Mouse (Mus musculus): ENCODE measurements around the gene Sptlc3.

- TF ChIP-seq POLR2A (IDR thresholded peaks at IDR 0.05; ENCODE audit: borderline replicate concordance, control insufficient read depth, low read depth, low read length), result 0 out of 2 replicates have a peak, but pooled peaks have one; percentile 14
- no peak for TF ChIP-seq CTCF (IDR thresholded peaks at IDR 0.05; ENCODE audit: control insufficient read depth, insufficient read depth, low read length)
These were observed 183.5 kb downstream of the Sptlc3 start for GRCm38 (mm10) chr2:139677065-139677762.
